Mouse (Mus musculus): ENCODE results near the gene Kcnh4. TPM values are rescaled to one million over a fixed set of nuclear protein-coding genes. Genes with fewer than 3 reads are reported as not detected.

The Kcnh4 gene
- polyA plus RNA-seq, 1 experiment = 25.4 TPM

DNA sequence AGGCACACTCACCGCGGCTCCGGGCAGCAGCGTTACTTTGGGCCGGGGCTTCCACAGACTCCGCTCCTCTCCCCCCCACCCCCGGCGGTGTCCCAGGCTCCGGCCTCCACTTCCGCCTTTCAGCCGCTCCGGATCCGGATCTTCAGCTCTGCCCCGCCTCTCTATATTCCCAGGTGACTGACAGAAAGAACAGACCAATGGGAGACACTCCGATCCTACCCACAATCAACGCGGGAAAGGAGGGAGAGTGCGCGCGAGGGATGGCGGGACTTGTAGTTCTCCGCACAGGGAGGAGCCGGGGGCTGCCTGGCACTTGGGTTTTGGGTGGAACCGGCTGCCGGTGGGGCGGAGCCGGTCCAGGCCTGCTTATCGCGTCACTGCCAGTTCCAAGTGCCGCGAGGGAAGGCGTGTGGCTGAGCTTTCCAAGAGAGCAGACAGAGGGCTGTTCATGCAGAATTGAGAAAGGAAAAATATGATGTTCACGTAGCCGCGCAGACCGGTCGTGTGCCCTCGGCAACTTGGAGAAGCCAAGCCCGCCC lies 21.6 kb downstream of the Kcnh4 start, which contains the start of gene Rab5c:
Rab5c (minus strand) TSS at position 150 of the 539 bp plus-strand sequence.
- peaks cover 9% of the 10 kb centered on the region for H3K4me1 ChIP-seq (ENCODE audit: control insufficient read depth, insufficient read depth, low read length)
- peak within 1 kb of the TSS; percentile 42 for H3K4me3 ChIP-seq (ENCODE audit: insufficient read depth, low read length)
- H3K27ac ChIP-seq (ENCODE audit: insufficient read depth, low read length) = 0 out of 2 replicates have a peak within 1 kb of the TSS, but pooled peaks have one; percentile 4
- TF ChIP-seq CTCF (IDR thresholded peaks at IDR 0.05; ENCODE audit: extremely low read depth, insufficient read depth, low read length) (no peak), POLR2A (IDR thresholded peaks at IDR 0.05; ENCODE audit: extremely low read depth, insufficient read depth, low read length) (peak; percentile 89)

DNA sequence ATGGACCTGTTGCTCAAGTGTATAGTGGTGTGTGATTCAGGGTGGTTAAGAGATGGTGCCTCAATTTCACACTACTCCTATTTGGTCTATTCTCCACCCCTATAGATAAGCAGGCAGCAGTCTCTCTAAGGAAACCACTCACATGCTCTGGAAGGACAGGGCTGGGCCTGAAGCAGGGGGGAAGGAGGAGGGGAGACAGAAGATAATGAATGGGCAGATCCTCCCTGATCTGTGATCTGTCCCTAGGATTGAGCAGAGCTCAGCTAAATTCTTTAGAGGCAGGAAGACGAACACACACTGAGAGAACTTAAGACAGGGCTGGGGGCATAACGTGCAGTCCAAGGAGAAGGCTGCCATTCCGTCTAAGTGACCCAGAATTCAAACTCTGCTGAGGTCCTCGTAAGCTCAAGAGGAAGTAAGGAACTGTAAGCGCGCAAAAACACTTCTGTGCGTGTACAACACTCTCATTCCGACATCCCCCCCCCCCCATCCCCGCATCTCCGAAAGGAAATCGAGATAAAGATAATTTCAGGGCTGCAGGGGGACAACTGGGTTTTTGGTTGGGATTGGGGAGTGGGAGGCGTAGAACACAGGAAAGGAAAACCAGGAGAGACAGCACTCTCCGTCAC lies 22.5 kb downstream of the Kcnh4 start:
- TF ChIP-seq POLR2A (IDR thresholded peaks at IDR 0.05; ENCODE audit: extremely low read depth, insufficient read depth, low read length) (no peak), CTCF (IDR thresholded peaks at IDR 0.05; ENCODE audit: extremely low read depth, insufficient read depth, low read length) (no peak)
- H3K4me3 ChIP-seq (ENCODE audit: insufficient read depth, low read length) = peak overlapping the region; percentile 42
- no peak overlapping the region for H3K27ac ChIP-seq (ENCODE audit: insufficient read depth, low read length)
- peaks cover 9% of the 10 kb centered on the region for H3K4me1 ChIP-seq (ENCODE audit: control insufficient read depth, insufficient read depth, low read length)

DNA sequence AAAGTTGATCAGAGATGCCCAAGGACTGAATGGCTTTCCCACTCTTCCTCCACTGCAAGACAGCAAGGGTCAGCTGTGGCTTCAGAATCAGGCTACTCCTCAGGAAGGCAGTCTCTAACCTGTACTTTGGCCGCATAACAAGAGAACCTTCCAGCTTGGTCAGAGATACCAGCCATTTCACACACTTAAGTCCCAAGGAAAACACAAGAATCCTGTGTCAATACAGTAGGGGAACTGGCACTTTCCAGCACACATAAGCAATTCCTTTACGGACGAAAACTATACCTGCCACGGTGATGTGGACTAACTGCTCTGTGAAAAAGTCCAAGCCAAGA lies 23.0 kb downstream of the Kcnh4 start:
- no peak overlapping the region for H3K27ac ChIP-seq (ENCODE audit: insufficient read depth, low read length)
- TF ChIP-seq POLR2A (IDR thresholded peaks at IDR 0.05; ENCODE audit: extremely low read depth, insufficient read depth, low read length) (no peak), CTCF (IDR thresholded peaks at IDR 0.05; ENCODE audit: extremely low read depth, insufficient read depth, low read length) (no peak)
- H3K4me1 ChIP-seq (ENCODE audit: control insufficient read depth, insufficient read depth, low read length) = peaks cover 9% of the 10 kb centered on the region
- peak overlapping the region; percentile 42; the same call in 1 of the 2 replicates for H3K4me3 ChIP-seq (ENCODE audit: insufficient read depth, low read length)

DNA sequence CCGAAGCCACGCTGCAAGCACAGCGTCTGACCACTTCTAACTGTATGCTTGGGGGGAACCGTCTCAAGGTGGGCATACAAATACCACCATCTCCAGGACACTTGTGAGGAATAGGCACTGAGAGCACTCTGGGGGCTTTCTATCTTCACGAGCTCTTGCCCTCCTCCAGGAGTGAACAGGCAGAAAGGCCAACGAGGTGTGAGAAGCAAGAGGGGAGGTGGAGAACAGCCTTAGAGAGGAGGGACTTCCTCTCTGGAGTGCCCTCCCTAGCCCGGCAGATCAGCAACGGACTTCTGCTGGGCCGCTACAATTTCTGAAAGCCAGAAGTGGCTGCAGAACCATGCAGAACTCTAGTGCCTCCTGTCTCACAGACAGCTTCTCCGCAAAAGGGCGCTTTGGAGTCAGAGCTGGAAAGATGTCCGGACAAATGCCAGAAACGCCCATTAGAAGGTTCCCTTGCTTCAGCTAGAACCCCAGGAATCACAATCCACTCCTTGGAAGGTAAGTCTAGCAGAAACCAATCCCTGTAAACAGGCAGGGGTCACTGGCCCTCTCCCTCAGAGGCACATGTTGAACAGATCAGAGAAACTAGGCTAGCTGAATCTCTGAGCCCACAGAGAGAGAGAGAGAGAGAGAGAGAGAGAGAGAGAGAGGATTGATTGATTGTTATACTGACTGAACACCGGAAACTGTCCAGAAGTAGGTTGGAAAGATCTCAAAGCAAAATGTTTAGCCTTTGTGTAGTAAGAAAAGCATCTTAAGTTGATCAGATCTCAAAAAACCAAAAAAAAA lies 23.6 kb downstream of the Kcnh4 start:
- Histone ChIP-seq H3K4me3 (ENCODE audit: insufficient read depth, low read length) (peak overlapping the region; percentile 42; the same call in 1 of the 2 replicates), H3K4me1 (ENCODE audit: control insufficient read depth, insufficient read depth, low read length) (peaks cover 9% of the 10 kb centered on the region), H3K27ac (ENCODE audit: insufficient read depth, low read length) (no peak overlapping the region)
- no peak for TF ChIP-seq CTCF (IDR thresholded peaks at IDR 0.05; ENCODE audit: extremely low read depth, insufficient read depth, low read length)
- no peak for TF ChIP-seq POLR2A (IDR thresholded peaks at IDR 0.05; ENCODE audit: extremely low read depth, insufficient read depth, low read length)

DNA sequence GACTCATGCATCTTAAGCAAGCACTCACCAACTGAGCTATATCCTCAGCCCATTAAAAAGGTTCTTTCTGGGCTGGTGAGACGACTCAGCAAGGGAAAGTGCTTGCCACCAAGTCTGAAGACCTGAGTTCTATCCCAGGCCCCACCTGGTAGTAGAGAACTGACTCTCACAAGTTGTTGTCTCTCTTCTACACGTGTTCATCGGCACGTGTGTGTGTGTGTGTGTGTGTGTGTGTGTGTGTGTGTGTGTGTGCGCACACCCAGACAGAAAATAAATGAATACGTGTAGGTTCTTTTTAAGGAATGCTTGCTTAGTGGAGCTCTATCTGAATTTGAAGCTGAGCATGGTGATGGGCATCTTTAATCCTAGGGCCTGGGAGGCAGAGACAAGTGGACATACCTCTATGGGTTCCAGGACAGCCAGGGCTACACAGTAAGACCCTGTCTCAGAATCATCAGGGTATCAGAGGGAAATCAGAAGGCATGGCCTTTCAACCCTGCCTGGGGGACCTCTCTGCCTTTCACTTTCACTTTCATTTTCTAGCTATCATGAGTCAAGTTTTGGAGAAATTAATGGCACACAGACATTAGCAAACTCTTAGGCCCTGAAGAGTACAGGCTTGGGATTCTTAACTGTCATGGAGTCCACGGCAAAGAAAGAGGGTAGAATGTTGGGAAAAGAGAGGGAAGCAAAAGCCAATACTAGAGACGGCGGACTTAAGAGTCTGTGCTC lies 24.4 kb downstream of the Kcnh4 start:
- Histone ChIP-seq H3K27ac (ENCODE audit: insufficient read depth, low read length) (no peak overlapping the region), H3K4me3 (ENCODE audit: insufficient read depth, low read length) (no peak overlapping the region), H3K4me1 (ENCODE audit: control insufficient read depth, insufficient read depth, low read length) (peaks cover 11% of the 10 kb centered on the region)
- TF ChIP-seq POLR2A (IDR thresholded peaks at IDR 0.05; ENCODE audit: extremely low read depth, insufficient read depth, low read length) (no peak), CTCF (IDR thresholded peaks at IDR 0.05; ENCODE audit: extremely low read depth, insufficient read depth, low read length) (no peak)

DNA sequence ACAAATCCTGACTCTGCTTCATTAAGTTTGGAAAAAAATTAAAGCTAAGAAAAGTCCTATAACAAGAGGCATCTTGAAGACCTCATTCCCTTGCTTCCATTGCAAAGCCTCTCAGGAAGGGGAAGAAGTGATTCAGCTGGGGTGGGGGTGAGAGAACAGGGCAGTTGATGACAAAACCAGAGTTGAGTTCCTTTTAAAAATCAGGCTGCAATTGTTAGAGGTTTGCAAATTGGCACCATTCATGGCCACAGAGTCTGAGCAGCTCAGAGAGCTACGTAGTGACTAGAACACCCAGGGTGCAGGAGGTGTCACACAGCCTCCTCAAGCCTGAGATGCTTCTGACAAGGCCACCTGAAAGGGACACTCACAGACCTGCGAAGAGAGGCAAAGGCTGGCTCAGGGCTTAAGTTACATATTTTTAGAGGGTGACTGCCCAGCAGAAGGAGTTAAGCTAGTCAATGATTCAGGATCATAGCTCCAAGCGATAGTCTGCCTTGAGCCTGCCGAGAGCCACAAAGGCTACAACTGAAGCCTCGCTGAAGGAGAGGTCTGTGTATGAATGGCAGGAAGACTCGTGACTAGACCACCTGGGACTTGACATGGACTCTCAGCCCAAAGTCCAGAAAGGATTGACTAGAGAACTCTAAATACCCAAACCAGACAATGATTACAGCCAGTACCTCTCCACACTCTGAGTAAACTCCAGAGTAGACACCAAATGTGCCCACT lies 29.1 kb downstream of the Kcnh4 start:
- TF ChIP-seq POLR2A (IDR thresholded peaks at IDR 0.05; ENCODE audit: extremely low read depth, insufficient read depth, low read length) (no peak), CTCF (IDR thresholded peaks at IDR 0.05; ENCODE audit: extremely low read depth, insufficient read depth, low read length) (no peak)
- no peak overlapping the region for H3K27ac ChIP-seq (ENCODE audit: insufficient read depth, low read length)
- no peak overlapping the region for H3K4me3 ChIP-seq (ENCODE audit: insufficient read depth, low read length)
- H3K4me1 ChIP-seq (ENCODE audit: control insufficient read depth, insufficient read depth, low read length) = peaks cover 2% of the 10 kb centered on the region

DNA sequence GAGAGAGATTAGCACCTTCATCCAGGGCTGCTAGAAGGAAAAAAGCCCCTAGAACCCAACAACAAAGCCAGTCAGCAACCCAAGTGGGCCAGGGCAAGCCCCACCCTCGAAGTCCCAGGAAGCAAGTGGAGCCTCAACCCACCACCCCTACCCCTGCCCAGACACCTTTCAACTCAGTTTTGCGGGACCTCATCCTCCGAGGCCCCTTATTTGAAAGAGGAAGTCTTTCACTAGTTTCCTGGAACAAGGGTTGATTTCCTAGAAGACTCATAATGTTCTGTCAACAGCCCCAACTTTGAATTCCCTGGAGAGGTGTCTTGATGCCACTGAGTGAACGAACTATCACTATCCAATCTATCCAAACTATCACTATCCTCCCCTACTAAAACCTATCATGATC lies 29.8 kb downstream of the Kcnh4 start:
- H3K27ac ChIP-seq (ENCODE audit: insufficient read depth, low read length) = no peak overlapping the region
- H3K4me1 ChIP-seq (ENCODE audit: control insufficient read depth, insufficient read depth, low read length) = peaks cover 4% of the 10 kb centered on the region
- TF ChIP-seq CTCF (IDR thresholded peaks at IDR 0.05; ENCODE audit: extremely low read depth, insufficient read depth, low read length) (no peak), POLR2A (IDR thresholded peaks at IDR 0.05; ENCODE audit: extremely low read depth, insufficient read depth, low read length) (no peak)
- no peak overlapping the region for H3K4me3 ChIP-seq (ENCODE audit: insufficient read depth, low read length)

DNA sequence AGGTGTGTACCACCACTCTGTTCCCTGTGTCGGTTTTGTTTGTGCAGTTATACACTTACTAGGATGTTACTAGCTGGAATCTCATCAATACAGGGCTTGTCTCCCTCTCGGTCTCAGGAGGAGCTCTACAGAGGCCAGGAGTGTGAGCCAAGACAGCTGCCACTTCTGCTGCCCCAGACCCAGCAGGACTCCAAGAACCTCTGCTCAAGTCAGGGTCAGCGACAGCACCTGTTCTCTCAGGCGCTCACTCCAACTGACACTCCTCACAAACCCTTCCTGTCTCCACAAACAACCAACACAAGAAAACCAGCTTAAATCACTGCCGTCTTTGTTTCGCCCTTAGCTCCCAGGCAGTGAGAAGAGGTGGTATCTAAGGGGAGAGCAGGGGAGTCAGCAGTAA lies 31.1 kb downstream of the Kcnh4 start:
- TF ChIP-seq POLR2A (IDR thresholded peaks at IDR 0.05; ENCODE audit: extremely low read depth, insufficient read depth, low read length) (no peak), CTCF (IDR thresholded peaks at IDR 0.05; ENCODE audit: extremely low read depth, insufficient read depth, low read length) (no peak)
- H3K4me1 ChIP-seq (ENCODE audit: control insufficient read depth, insufficient read depth, low read length) = peaks cover 4% of the 10 kb centered on the region
- H3K27ac ChIP-seq (ENCODE audit: insufficient read depth, low read length) = no peak overlapping the region
- H3K4me3 ChIP-seq (ENCODE audit: insufficient read depth, low read length) = no peak overlapping the region

DNA sequence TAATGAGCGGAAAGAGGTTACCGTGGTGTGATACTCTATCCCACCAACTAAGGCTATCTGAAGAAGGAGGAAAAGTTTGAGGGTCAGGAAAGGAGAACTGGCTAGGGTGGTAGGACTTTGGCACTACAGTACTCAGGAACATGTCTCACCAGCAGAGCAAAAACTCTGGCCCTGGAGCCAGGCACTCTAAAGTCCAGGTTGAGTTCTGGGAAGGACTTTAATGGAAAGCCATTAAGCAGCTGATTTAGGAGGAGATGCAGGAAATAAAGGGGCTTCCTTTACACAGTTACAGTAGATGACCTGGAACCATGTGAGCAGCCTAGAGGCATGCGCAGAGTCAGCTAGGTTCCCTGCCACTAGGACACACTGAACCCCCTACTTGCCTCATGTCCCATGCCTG lies 32.5 kb downstream of the Kcnh4 start:
- TF ChIP-seq CTCF (IDR thresholded peaks at IDR 0.05; ENCODE audit: extremely low read depth, insufficient read depth, low read length) (no peak), POLR2A (IDR thresholded peaks at IDR 0.05; ENCODE audit: extremely low read depth, insufficient read depth, low read length) (no peak)
- peaks cover 7% of the 10 kb centered on the region for H3K4me1 ChIP-seq (ENCODE audit: control insufficient read depth, insufficient read depth, low read length)

More for the DNA sequence above, 32.5 kb downstream of the Kcnh4 start:
- Histone ChIP-seq H3K4me3 (ENCODE audit: insufficient read depth, low read length) (no peak overlapping the region), H3K27ac (ENCODE audit: insufficient read depth, low read length) (no peak overlapping the region)

Measured in cortical plate, adult 2 months (tissue).